15 mouse cellular contexts compared by ENCODE assay signal in the genomic region with DNA sequence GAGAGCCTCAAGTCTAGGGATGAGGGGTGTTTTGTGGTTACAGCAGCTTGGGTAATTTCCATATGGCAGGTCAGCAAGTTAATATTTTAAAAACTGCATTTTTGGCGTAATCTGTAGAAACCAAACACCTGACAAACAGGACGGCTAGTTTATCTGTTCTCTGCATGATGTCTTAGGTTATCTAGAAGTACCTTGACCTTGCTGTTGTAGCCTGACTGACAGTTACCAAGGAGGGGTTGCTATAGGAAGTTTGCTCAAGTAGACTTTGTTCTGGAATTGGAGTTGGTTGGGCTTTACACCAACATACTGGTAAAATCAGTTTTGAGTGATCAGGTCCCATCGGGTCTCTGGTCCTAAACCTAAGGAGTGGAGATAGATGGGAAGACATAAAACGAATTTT.
"Had no signal": no experiment of that assay in that cellular context is flagged by ENCODE, and none has a peak within 500 bp of the region (broad histone marks: within the 10 kb centered on the region; RNA-seq: fewer than 3 reads in every experiment).

No protein-coding gene starts in this region.

- H3K9me3 ChIP-seq: limb, embryonic 10.5 days; liver, embryonic 15.5 days; lung, embryonic 15.5 days; midbrain, embryonic 15.5 days; neural tube, embryonic 12.5 days; stomach, embryonic 15.5 days had no signal

- H3K9ac ChIP-seq: liver, embryonic 15.5 days; lung, embryonic 15.5 days; midbrain, embryonic 15.5 days; neural tube, embryonic 12.5 days; stomach, embryonic 15.5 days had no signal

- H3K27me3 ChIP-seq: lung, embryonic 15.5 days; midbrain, embryonic 15.5 days; neural tube, embryonic 12.5 days; stomach, embryonic 15.5 days had no signal

- H3K27ac ChIP-seq: layer of hippocampus, adult 2 months; limb, embryonic 10.5 days; liver, embryonic 15.5 days; lung, embryonic 15.5 days; midbrain, embryonic 15.5 days; neural tube, embryonic 12.5 days; stomach, embryonic 15.5 days had no signal

- H3K4me3 ChIP-seq: layer of hippocampus, adult 2 months; limb, embryonic 10.5 days; liver, embryonic 15.5 days; lung, embryonic 15.5 days; midbrain, embryonic 15.5 days; neural tube, embryonic 12.5 days; stomach, embryonic 15.5 days had no signal

- H3K4me2 ChIP-seq: liver, embryonic 15.5 days; lung, embryonic 15.5 days; midbrain, embryonic 11.5 days; midbrain, embryonic 15.5 days; neural tube, embryonic 12.5 days; stomach, embryonic 15.5 days had no signal

- DNase-seq: kidney, adult 11 months; kidney, postnatal 10 days; kidney, postnatal 4 days; retina, postnatal 1 day; right cerebral cortex, postnatal 4 days; thymus, adult 2 months; thymus, postnatal 36 days had no signal

- H3K36me3 ChIP-seq: limb, embryonic 10.5 days; liver, embryonic 15.5 days; lung, embryonic 15.5 days; midbrain, embryonic 15.5 days; neural tube, embryonic 12.5 days; stomach, embryonic 15.5 days had no signal

- ATAC-seq: midbrain, embryonic 15.5 days had no signal

- H3K4me1 ChIP-seq: stomach, embryonic 15.5 days had no signal
